Mouse (Mus musculus) neural tube, embryonic 13.5 days (tissue): ENCODE measurements around the gene Zfp937. TPM values are rescaled to one million over a fixed set of nuclear protein-coding genes. Genes with fewer than 3 reads are reported as not detected.

Experiments used
- polyA plus RNA-seq: library from polyadenylated mRNA; unstranded; fragments of >200 nt; fragmentation: Nextera tagmentation; extraction: Ambion mirVana; gene quantifications from 2 replicates; pipeline ENCODE4 v1.2.1, GENCODE M21; 2015

Zfp937 gene
- polyA plus RNA-seq, 1 experiment from 2014 or later: 12.4 TPM

Other genes starting within 250 kb of the Zfp937 start
- 8.9 and 9.6 TPM in 2 replicates for gene Zfp120, start 81.4 kb upstream of the Zfp937 start, polyA plus RNA-seq
- gene Gm10770, start 38.4 kb upstream of the Zfp937 start, polyA plus RNA-seq: not detected in 2 replicates
- gene Gm14139, start 36.3 kb upstream of the Zfp937 start, polyA plus RNA-seq: not detected in 2 replicates
- 2.9 and 4.7 TPM in 2 replicates for gene Gm21994, start 37.5 kb downstream of the Zfp937 start, polyA plus RNA-seq
- gene Gm14124, start 39.4 kb downstream of the Zfp937 start, polyA plus RNA-seq: not detected in 2 replicates
- gene Gm10130, start 105.6 kb downstream of the Zfp937 start, polyA plus RNA-seq: 2.3 and 2.7 TPM in 2 replicates
- 14.6 and 18.2 TPM in 2 replicates for gene 3300002I08Rik, start 144.7 kb downstream of the Zfp937 start, polyA plus RNA-seq
- gene Zfp442, start 233.4 kb downstream of the Zfp937 start, polyA plus RNA-seq: 9.0 and 9.4 TPM in 2 replicates